Mouse (Mus musculus): ENCODE measurements at regions not wholly inside any gene's neighbourhood (a gene's known extent, or its start where the extent isn't known, plus 50 kb on each side); places are given as distances from the start of the nearest gene placed in this dataset.

- DNase-seq (ENCODE audit: low read depth, low spot score), result no peak
These were observed 115.6 kb downstream of the Gas1 start for GRCm38 (mm10) chr13:60061589-60061988.

GRCm38 (mm10) chr13:60057761-60058274 lies 119.3 kb downstream of the Gas1 start:
- DNase-seq (ENCODE audit: low read depth, low spot score), result no peak

- no peak for DNase-seq (ENCODE audit: low read depth, low spot score)
These were observed 122.6 kb downstream of the Gas1 start for GRCm38 (mm10) chr13:60054531-60054930.

DNA sequence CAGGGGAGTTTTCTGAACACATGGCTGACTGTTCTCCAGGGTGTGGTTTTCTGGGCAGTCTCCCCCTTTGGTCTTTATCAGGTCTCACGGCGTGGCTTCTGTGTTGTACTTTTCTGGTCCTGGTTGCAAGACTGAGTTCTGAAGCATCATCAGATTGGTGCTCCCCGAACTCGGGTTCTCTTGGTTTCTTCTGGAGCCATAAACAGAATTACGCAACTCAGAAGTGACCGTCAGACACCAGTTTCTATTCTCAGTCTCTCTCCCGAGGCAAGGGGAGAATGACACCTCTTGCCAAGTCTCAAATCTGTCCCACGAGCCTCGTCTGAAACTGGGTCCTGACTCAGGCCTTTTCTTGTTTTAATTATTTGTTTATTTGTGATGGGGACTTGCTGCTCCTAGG lies 123.1 kb downstream of the Gas1 start:
- no peak for DNase-seq (ENCODE audit: low read depth, low spot score)

DNA sequence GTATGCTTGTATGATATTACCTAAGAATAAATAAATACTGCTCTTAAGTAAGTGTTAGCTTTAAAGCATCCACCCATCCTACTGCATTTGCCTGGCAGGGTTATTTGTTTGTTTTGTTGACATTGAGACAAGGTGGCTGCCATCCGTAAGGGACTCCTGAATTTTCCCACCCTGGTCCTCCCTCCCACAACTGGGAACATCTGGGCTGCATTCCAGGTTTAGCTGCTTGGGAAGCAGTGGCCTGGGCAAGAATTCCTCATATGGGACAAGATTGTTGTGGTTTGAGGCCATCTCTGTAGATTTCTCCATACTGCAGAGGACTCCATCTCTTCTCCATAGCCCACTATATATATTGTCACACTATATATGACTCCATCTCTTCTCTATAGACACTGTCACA lies 125.3 kb downstream of the Gas1 start:
- DNase-seq (ENCODE audit: low read depth, low spot score), result no peak

- no peak for DNase-seq (ENCODE audit: low read depth, low spot score)
These were observed 126.2 kb downstream of the Gas1 start for GRCm38 (mm10) chr13:60050799-60051580.

DNA sequence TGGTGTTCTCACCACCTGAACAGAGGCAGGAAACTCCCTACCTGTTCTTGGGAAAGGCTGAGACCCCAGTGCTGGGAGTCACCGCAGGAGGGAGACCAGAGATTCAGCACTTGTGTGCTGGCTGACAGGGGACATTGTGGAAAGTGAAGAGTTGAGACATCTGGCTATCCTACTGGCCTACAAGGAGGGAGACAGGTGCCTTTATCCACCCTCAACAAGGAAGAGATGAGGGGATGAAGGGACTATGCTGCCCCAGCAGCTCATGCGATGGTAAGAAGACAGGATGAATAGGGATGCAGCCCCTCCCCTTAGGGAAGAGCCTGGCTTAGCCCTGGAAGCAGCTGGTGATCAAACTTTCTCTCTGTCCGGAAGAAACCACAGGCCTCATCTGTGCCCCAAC lies 127.5 kb downstream of the Gas1 start:
- no peak for DNase-seq (ENCODE audit: low read depth, low spot score)

DNA sequence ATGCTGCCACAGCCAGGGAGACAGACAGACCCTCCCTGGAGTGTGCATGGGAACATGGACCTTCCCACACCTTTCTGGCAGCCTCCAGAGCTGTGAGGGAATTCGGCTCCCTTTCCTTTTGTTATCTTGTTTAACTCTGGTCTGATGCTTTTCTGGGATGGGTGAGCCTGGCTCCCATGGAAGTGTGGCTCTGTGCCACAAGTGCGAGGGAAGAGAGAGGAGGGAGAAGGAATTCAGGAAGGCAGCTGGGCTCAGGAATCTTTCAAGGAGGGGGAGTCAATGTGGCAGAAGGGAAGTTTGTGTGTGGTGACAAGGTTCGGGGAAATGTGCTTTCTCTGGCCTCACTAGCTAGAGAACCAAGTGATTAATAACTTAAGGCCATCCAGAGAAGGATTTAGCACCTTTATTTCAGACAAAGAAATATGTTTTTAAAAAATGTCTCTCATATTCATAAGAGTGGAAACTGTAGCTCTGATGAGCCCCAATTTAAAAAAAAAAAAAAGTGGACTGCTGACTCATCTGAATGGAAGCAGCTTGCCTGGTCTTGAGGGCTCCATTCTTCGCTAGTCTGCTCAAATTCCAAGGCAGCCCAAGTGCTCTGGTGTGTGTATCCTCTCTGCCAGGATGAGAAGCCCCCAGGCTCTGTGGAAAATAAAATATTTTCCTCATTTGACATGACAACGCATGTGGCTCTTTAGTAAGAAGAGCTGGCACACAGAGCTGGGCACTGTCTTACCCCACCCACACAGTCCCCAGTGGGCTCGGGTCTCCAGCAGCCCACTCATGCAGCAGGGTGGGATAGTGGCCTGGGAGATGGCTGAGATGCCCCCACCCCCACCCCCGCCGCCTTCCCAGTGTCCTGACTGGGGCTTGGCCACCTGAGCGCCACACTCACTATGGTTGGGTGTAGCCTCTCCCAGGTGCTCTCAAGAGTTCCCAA lies 129.1 kb downstream of the Gas1 start:
- DNase-seq (ENCODE audit: low read depth, low spot score), result no peak

DNA sequence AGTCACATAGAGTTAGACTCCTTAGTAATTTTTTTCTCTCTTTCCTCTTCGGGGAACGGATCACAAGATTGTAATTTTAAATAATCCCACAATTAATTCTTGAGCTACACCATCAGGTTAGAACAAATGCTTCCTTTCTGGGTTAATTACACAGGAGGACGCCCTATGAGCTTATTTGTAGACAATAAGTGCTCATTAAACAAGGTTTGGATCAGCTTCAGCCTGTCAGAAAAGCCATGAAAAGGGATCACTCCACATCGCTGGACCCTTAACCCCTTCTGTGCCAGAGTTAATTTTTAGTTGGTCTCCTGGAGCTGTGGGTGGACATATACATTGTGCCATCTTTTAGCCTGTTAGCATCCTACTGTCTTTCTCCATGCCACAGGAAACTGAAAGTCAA lies 131.4 kb downstream of the Gas1 start:
- DNase-seq (ENCODE audit: low read depth, low spot score), result no peak

GRCm38 (mm10) chr13:60044876-60045275 lies 132.3 kb downstream of the Gas1 start:
- DNase-seq (ENCODE audit: low read depth, low spot score), result no peak

GRCm38 (mm10) chr13:60042443-60042842 lies 134.7 kb downstream of the Gas1 start:
- no peak for DNase-seq (ENCODE audit: low read depth, low spot score)

DNA sequence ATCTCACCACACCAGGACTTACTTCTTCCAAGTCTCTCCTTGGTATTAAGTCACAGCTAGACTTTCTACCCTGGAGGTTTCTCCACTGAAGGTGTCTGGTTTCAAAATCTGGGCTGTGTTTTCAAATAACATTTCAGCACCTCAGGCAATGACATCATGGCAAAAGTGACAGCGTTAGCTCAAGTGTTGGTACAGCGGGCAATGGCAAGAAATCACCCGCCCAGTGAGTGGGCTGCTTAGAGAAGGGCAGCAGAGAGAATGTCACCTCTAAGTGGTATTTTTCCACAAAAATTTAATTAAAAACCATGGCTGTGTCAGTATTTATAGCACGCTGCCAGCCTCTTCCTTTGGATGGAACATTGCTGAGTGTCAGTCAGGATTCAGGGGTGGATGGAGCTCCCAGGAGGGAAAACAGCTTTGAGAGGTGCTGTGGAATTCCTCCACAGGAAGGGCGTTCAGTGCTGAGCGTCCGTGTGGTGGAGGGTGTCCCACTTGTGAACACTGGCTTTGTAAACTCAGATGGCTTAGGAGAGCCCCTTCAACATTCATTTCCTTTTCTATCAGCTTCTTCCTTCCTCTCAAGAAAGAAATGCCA lies 141.5 kb downstream of the Gas1 start:
- DNase-seq (ENCODE audit: low read depth, low spot score), result no peak

- DNase-seq (ENCODE audit: low read depth, low spot score), result no peak
These were observed 144.0 kb downstream of the Gas1 start for GRCm38 (mm10) chr13:60033116-60033515.

- DNase-seq (ENCODE audit: low read depth, low spot score), result no peak
These were observed 144.6 kb downstream of the Gas1 start for GRCm38 (mm10) chr13:60032586-60032985.

DNA sequence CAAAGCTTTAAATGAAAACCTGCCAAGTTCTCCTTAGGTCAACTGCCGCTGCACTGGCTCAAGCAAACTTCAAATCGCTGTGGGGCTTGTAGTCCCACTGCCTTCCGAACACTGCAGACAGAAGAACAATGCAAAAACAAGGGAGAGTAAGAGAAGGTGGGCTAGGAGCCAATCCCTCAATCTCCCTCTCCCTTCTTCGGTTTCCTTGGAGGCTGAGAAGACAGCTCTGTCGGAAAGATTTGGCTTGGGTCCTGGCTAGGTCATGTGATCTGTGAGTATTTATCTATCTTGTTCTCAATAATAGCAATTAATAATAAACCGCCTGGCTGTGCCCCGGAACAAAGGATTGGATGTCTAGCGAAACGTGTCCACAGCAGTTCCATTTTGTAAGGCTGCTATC lies 147.6 kb downstream of the Gas1 start:
- DNase-seq (ENCODE audit: low read depth, low spot score), result no peak

DNA sequence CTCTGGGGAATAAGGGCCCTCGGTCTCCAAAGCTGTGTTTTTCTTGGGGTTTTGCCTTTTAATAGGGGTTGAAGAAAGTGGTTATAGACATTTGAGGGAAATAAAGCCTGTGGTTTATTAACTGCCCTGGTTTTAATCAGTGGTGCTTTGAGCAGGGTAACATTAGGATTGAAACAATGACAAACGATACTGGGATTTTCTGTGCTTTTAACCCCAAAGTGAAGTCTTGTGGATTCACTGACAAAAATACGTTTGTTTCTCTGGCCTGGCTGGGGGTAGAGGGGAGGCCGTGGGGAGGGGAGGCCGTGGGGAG lies 157.0 kb downstream of the Gas1 start:
- DNase-seq (ENCODE audit: low read depth, low spot score), result no peak

GRCm38 (mm10) chr13:60019291-60020174 lies 157.6 kb downstream of the Gas1 start:
- DNase-seq (ENCODE audit: low read depth, low spot score), result no peak

- no peak for DNase-seq (ENCODE audit: low read depth, low spot score)
These were observed 161.3 kb downstream of the Gas1 start for GRCm38 (mm10) chr13:60015854-60016366.

DNA sequence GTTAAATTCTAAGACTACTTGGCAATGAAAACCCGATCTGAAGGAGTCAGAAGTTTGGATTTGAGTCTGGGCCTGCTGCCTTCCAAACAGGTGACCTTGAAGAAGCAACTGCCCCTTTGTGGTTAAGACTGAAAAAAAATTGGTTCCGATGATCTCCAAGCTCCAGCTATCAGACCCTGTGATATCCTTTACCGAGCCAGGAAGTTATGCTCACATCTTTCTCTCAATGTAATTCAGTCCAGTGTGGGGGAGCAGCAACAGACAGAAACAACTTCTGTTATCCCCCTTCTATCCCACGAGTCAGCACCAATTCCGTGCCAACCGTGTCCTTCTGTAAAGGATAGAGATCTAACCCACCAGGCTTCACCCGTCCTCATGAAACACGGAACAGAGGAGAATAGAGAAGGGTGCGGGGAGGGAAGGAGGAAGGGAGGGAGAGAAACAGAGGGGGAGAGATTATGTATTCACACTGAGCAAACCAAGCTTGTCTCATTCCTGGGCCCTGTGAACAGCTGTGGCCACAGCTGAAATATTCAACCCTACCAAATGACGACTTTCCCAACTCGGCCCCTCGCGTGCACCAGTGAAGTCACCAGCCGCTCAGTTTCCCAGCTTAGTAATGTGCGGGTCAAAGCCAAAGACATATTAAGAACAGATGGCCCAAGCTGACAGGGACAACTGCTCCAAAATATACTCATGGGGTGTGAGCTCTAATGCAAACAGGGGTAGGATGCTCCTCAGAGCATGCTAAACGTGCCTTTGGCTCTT lies 164.9 kb downstream of the Gas1 start:
- no peak for DNase-seq (ENCODE audit: low read depth, low spot score)

DNA sequence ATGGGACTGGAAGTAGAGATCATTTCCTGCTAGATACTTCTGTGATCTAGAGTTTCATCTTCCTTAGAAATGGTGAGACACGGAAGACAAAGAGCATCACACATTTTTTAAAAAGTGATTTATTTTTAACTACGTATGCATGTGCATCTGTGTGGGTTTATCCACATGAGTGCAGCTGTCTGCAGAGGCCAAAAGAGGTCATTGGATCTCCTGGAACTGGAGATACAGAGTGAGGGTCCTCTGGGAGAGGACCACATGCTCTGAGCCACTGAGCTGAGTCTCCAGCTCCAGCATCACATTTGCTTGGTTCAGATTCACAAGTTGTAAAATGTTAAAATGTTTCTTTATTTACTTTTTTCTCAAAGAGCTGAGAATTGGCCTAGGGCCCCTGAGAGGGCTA lies 166.1 kb downstream of the Gas1 start:
- DNase-seq (ENCODE audit: low read depth, low spot score), result no peak
